Mouse (Mus musculus): ENCODE data around the gene Zc3h7a. TPM values are rescaled to one million over a fixed set of nuclear protein-coding genes. Genes with fewer than 3 reads are reported as not detected.

The Zc3h7a gene
- total and polyA plus RNA-seq, 2 experiments from 2014 or later, result 32.2 to 76.6 TPM

DNA sequence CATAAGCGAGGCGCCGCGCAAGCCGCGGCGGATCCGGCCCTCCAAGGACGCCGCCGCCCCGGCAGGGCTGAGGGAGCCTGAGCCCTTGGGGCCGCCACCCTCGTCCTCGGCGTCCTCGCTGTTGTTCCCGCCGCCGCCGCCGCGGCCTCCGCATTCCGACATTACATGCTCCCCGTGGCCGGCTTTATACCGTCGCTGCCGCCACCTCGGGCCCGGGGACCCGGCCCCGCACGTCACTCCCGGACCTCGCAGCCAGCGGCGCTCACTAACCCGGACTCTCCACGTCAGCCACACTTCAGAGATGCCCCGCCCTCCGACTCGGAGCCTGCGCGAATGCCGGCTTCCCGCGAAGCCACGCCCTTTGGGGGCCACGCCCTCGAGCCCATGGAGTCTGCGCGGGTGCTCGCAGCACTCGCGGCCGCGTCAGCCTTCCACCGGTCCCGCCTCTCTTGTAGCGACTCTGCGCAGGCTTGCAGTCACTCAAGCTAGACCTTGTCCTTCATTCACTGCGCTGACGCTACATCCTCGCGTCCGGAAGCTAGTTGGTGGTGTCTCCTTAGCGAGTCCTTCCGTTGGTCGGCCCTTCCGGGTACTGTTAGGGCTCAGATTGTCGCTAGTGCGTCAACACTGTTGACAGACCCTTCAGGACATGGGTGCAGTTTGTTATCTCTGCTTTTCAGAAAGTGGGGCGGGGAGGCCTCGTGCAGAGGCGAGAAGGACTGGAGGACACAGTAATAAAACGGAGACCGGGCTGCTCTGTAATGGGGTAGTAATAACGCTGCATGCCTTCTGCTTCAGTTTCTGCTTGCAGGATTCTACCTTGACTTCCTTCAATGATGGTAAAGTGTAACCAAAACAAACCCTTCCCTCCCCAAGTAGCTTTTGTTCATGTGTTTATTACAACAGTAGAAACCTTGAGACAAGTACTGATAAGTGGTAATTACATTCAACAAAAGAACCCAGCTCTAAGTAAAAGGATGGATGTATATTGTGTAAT lies 41.5 kb downstream of the Zc3h7a start, which contains the start of gene Txndc11:
Txndc11 (minus strand) TSS at position 303 of the 997 bp plus-strand sequence.
- peak; percentile 13; the same call in 1 of the 2 replicates for TF ChIP-seq CTCF (IDR thresholded peaks at IDR 0.05; ENCODE audit: low read depth)
- Histone ChIP-seq H3K36me3 (ENCODE audit: insufficient read depth) (peaks cover 21% of the 10 kb centered on the region), H3K4me2 (ENCODE audit: low read depth) (peak within 1 kb of the TSS; percentile 73), H3K4me3 (ENCODE audit: low read depth, low read length) (peak within 1 kb of the TSS; percentile 98), H3K4me1 (ENCODE audit: insufficient read depth) (peaks cover 16% of the 10 kb centered on the region), H3K27ac (ENCODE audit: low read depth, low read length) (peak within 1 kb of the TSS; percentile 86), H3K27me3 (ENCODE audit: insufficient read depth, low read length) (no peaks in the 10 kb centered on the region), H3K9me3 (ENCODE audit: low read length) (no peaks in the 10 kb centered on the region), H3K9ac (peak within 1 kb of the TSS; percentile 91)
- DNase-seq (peak; percentile 100), ATAC-seq (peak; percentile 99)
- under 1% methylated on average over 71 of the region's 80 CpGs for WGBS

DNA sequence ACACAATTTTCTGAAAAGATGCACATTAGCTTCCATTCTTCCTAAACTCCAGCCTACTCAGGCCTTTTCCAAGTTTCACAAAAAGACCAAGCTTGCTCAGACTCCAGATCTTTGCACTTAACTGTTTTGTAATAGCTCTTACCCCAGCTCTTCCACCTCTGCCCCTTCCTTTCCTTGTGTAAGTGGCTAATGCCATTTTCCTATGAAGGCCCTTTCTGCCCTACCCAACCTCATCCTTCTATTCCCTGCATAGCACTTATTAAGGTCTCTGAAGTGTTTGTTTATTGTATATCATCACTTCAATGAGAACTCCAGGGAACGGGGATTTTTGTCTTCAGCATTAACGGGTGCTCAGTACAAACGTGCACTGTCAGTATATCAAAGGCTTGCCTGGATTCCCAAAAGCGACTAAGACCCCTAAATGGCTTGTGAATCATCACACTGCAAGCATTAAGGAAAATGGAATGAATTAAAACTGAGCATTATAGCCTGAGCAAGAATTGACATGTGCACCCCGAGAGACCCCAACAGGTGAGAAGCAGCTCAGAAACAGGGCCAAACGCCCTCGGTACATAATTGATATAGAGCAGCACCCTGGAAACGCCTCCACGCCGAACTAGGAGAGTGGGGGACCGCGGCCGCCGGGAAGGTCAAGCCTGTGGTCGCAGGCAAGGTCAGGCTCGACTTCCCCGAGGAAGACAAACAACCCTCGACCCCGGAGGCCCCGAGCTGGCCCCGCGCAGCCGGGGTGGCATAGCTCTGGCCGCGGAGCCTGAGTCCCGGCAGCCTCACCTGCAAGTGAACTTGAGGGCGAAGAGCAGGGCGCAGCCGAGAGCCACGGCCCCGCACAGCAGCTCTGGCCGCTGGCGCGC lies 42.5 kb downstream of the Zc3h7a start:
- peak overlapping the region; percentile 86 for H3K27ac ChIP-seq (ENCODE audit: low read depth, low read length)
- H3K4me1 ChIP-seq (ENCODE audit: insufficient read depth), result peaks cover 16% of the 10 kb centered on the region
- no peaks in the 10 kb centered on the region for H3K27me3 ChIP-seq (ENCODE audit: insufficient read depth, low read length)
- no peaks in the 10 kb centered on the region for H3K9me3 ChIP-seq (ENCODE audit: low read length)
- ATAC-seq, result no peak; the same call in 1 of the 2 replicates
- H3K4me3 ChIP-seq (ENCODE audit: low read depth, low read length), result peak overlapping the region; percentile 98
- H3K36me3 ChIP-seq (ENCODE audit: insufficient read depth), result peaks cover 13% of the 10 kb centered on the region
- TF ChIP-seq CTCF (IDR thresholded peaks at IDR 0.05; ENCODE audit: low read depth), result no peak
- 3% methylated on average over 32 of the region's 34 CpGs for WGBS
- peak overlapping the region; percentile 91 for H3K9ac ChIP-seq
- DNase-seq, result peak; percentile 30
- H3K4me2 ChIP-seq (ENCODE audit: low read depth), result peak overlapping the region; percentile 73

DNA sequence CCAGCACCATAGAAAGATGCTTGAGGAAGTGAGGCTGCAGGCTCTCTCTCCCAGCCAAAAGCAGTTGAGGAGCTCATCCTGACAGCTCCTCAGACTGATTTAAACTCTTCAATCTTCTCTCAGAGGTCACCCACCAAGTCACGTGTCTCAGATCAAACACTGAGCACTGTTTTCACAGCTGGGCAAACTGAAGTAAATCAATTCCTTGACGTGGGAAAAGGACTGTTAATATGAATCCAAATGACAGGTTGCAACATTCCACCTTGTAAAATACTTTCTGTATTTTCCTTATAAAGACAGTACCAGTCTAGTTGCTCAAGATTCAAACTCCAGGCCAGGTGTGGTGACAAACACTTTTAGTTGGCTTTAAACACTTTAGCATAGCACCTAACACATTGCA lies 43.4 kb downstream of the Zc3h7a start:
- no peak for ATAC-seq
- no peaks in the 10 kb centered on the region for H3K9me3 ChIP-seq (ENCODE audit: low read length)
- no peaks in the 10 kb centered on the region for H3K27me3 ChIP-seq (ENCODE audit: insufficient read depth, low read length)
- 44% methylated on average over 2 of the region's 2 CpGs for WGBS
- peaks cover 16% of the 10 kb centered on the region for H3K4me1 ChIP-seq (ENCODE audit: insufficient read depth)
- DNase-seq, result no peak
- H3K36me3 ChIP-seq (ENCODE audit: insufficient read depth), result peaks cover 17% of the 10 kb centered on the region
- H3K4me3 ChIP-seq (ENCODE audit: low read depth, low read length), result peak overlapping the region; percentile 98; the same call in 1 of the 2 replicates
- H3K4me2 ChIP-seq (ENCODE audit: low read depth), result peak overlapping the region; percentile 73
- H3K9ac ChIP-seq, result peak overlapping the region; percentile 91; the same call in 1 of the 2 replicates
- TF ChIP-seq CTCF (IDR thresholded peaks at IDR 0.05; ENCODE audit: low read depth), result no peak
- H3K27ac ChIP-seq (ENCODE audit: low read depth, low read length), result no peak overlapping the region

DNA sequence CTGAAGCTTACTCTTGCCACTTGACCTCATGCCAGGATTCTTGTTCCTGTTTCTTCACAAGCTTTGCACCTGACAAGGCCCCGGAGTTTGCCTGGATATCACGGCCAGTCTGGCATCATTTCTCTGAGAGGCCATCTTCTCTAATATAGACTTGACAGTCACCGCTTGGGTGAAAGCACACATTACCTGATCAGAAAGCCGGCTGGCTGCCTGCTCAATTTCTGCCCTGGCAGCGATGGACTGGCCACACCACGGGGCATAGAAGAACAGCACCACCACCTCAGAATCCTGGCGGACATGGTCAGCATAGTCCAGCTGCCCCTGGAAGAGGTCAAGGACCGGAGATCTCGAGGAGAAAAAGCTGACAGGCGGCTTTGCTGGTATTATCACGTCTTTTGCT lies 47.9 kb downstream of the Zc3h7a start:
- Histone ChIP-seq H3K4me1 (ENCODE audit: insufficient read depth) (peaks cover 11% of the 10 kb centered on the region), H3K27me3 (ENCODE audit: insufficient read depth, low read length) (no peaks in the 10 kb centered on the region), H3K4me2 (ENCODE audit: low read depth) (no peak overlapping the region), H3K36me3 (ENCODE audit: insufficient read depth) (peaks cover 29% of the 10 kb centered on the region; the same call in 1 of the 2 replicates), H3K9me3 (ENCODE audit: low read length) (no peaks in the 10 kb centered on the region), H3K9ac (no peak overlapping the region), H3K27ac (ENCODE audit: low read depth, low read length) (no peak overlapping the region), H3K4me3 (ENCODE audit: low read depth, low read length) (no peak overlapping the region)
- no peak for DNase-seq
- ATAC-seq, result no peak
- WGBS, result 92% methylated on average over 11 of the region's 11 CpGs
- no peak for TF ChIP-seq CTCF (IDR thresholded peaks at IDR 0.05; ENCODE audit: low read depth)

DNA sequence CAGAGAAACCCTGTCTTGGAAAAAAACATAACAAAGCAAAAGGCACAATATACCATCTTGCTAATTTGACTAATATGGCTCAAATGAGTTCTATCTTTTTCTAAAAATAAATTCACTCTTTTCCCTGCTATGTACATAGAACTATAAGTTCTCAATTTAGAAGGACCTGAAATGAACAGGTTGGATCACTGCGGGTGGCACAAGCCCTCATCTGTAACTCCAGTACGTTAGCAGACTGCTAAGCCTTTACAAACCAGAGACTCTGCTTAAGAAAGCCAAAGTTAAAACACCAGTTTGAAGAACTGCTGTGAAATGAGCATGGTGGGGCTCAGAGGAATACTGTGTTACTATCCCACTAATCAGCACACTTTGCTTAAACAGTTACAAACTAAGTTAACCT lies 50.8 kb downstream of the Zc3h7a start:
- H3K4me2 ChIP-seq (ENCODE audit: low read depth), result no peak overlapping the region
- DNase-seq, result no peak
- WGBS, result 93% methylated on average over 2 of the region's 2 CpGs
- no peaks in the 10 kb centered on the region for H3K9me3 ChIP-seq (ENCODE audit: low read length)
- TF ChIP-seq CTCF (IDR thresholded peaks at IDR 0.05; ENCODE audit: low read depth), result no peak
- H3K36me3 ChIP-seq (ENCODE audit: insufficient read depth), result peaks cover 35% of the 10 kb centered on the region; the same call in 1 of the 2 replicates
- H3K9ac ChIP-seq, result no peak overlapping the region
- H3K27ac ChIP-seq (ENCODE audit: low read depth, low read length), result no peak overlapping the region
- H3K4me1 ChIP-seq (ENCODE audit: insufficient read depth), result no peaks in the 10 kb centered on the region
- H3K27me3 ChIP-seq (ENCODE audit: insufficient read depth, low read length), result no peaks in the 10 kb centered on the region
- ATAC-seq, result no peak
- no peak overlapping the region for H3K4me3 ChIP-seq (ENCODE audit: low read depth, low read length)

DNA sequence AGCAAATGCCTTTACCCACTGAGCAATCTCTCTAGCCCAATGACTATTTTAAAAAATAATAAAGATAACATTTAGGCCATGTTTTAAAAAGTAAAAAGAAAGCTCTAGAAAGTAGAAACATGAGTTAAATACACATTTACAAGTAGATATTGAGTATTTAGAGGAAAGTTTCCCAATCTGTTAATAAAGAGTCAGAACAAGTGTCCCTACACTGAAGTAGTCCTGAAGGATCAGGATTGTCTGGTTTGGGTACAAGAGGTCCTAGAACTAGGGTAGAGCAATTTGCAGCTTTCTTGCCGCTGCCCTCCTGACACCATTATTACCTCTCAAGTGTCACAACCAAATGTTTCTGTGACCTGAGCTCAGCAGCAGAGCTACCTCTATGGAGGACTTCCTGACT lies 52.1 kb downstream of the Zc3h7a start:
- Histone ChIP-seq H3K27ac (ENCODE audit: low read depth, low read length) (no peak overlapping the region), H3K36me3 (ENCODE audit: insufficient read depth) (peaks cover 44% of the 10 kb centered on the region), H3K4me2 (ENCODE audit: low read depth) (no peak overlapping the region), H3K9ac (no peak overlapping the region), H3K4me3 (ENCODE audit: low read depth, low read length) (no peak overlapping the region), H3K4me1 (ENCODE audit: insufficient read depth) (no peaks in the 10 kb centered on the region), H3K9me3 (ENCODE audit: low read length) (no peaks in the 10 kb centered on the region), H3K27me3 (ENCODE audit: insufficient read depth, low read length) (no peaks in the 10 kb centered on the region)
- DNase-seq, result no peak
- no peak for ATAC-seq
- 91% methylated on average over 1 of the region's 1 CpGs for WGBS
- TF ChIP-seq CTCF (IDR thresholded peaks at IDR 0.05; ENCODE audit: low read depth), result no peak

Data from forebrain, postnatal 0 days (tissue).